Comparison of ENCODE assay signal across 10 mouse cellular contexts in genomic region chr6:114076560-114076959, GRCm38 (mm10). TPM values are rescaled to one million over a fixed set of nuclear protein-coding genes. Genes with fewer than 3 reads are reported as not detected.
DNase-seq lines count a peak whose midpoint lies in the region; ATAC-seq and TF ChIP-seq lines count a peak whose summit lies in the region.
"Had no signal": no experiment of that assay in that cellular context is flagged by ENCODE, and none has a peak within 500 bp of the region (broad histone marks: within the 10 kb centered on the region; RNA-seq: fewer than 3 reads in every experiment).

No protein-coding gene starts in this region.

- no peak for DNase-seq in liver, embryonic 14.5 days (ENCODE audit: low read depth in 3 of 3, low spot score in 3 of 3)
- DNase-seq in liver, result no peak
- peak; percentile 24 for DNase-seq in brain, embryonic 18.5 days (ENCODE audit: low read depth, low spot score)
- peak; percentile 57 to 63 for DNase-seq in frontal cortex, postnatal 25 days (ENCODE audit: low spot score in 2 of 2)
- DNase-seq in layer of hippocampus, postnatal 10 days (ENCODE audit: low spot score in 2 of 2), result peak; percentile 74 to 77
- peak; percentile 82 for DNase-seq in retina, postnatal 1 day
- no peak for DNase-seq in gastrocnemius, postnatal 36 days

- no peak for ATAC-seq in liver, embryonic 14.5 days (ENCODE audit: insufficient read depth)
- ATAC-seq in erythroid progenitor cell, adult 5-6 weeks (replicated peaks; ENCODE audit: low FRiP score, poor library complexity, severe bottlenecking), result no peak

- H3K4me2 ChIP-seq in liver, embryonic 14.5 days (ENCODE audit: low read depth), result no peak overlapping the region
- H3K4me2 ChIP-seq: heart, embryonic 15.5 days had no signal

- no peak overlapping the region for H3K27ac ChIP-seq in liver, embryonic 14.5 days
- H3K27ac ChIP-seq: heart, embryonic 15.5 days had no signal

- TF ChIP-seq EP300 in liver, embryonic 14.5 days (IDR thresholded peaks at IDR 0.05; ENCODE audit: low read depth), result no peak

- H3K9me3 ChIP-seq in liver, embryonic 14.5 days (ENCODE audit: control insufficient read depth, low read length), result no peaks in the 10 kb centered on the region
- H3K9me3 ChIP-seq: heart, embryonic 15.5 days had no signal

- 63% methylated on average over 3 of the region's 3 CpGs for WGBS in liver, embryonic 14.5 days (ENCODE audit: insufficient replicate concordance)

- no peak overlapping the region for H3K9ac ChIP-seq in liver, embryonic 14.5 days (replicated peaks)
- H3K9ac ChIP-seq: heart, embryonic 15.5 days had no signal

- no peak overlapping the region for H3K4me3 ChIP-seq in liver, embryonic 14.5 days (ENCODE audit: insufficient read depth in 1 of 2, low read depth in 2 of 2, low read length in 2 of 2)
- H3K4me3 ChIP-seq: heart, embryonic 15.5 days had no signal

- TF ChIP-seq CTCF in liver, embryonic 14.5 days (IDR thresholded peaks at IDR 0.05; ENCODE audit: low read depth), result peak; percentile 26; the same call in 1 of the 2 replicates

- H3K4me1 ChIP-seq in liver, embryonic 14.5 days (replicated peaks; ENCODE audit: control insufficient read depth in 2 of 2, insufficient read depth in 2 of 2, low read length in 1 of 2), result no peaks in the 10 kb centered on the region
- H3K4me1 ChIP-seq: heart, embryonic 15.5 days had no signal

- H3K27me3 ChIP-seq in liver, embryonic 14.5 days (ENCODE audit: control insufficient read depth, insufficient read depth, low read length), result no peaks in the 10 kb centered on the region

- no peaks in the 10 kb centered on the region for H3K36me3 ChIP-seq in liver, embryonic 14.5 days (replicated peaks; ENCODE audit: control insufficient read depth, insufficient read depth, low read depth)
- H3K36me3 ChIP-seq: heart, embryonic 15.5 days had no signal

- intact Hi-C loops in gastrocnemius, postnatal 36 days (cut with DNase I), result no loop called here

RNA-seq across cellular contexts. Expression of gene Atp2b2, which starts 34.1 kb away (rescaled TPM):
- polyA plus RNA-seq in liver, embryonic 14.5 days (2012; rRNA removed), result 0.55 TPM in 2 replicates
- polyA plus RNA-seq in liver, embryonic 14.5 days (2014; fragmentation: Nextera tagmentation; extraction: Ambion mirVana), result 0.90 and 0.91 TPM in 2 replicates
- 100 to 1,000 TPM; 243 to 256 TPM for total RNA-seq in layer of hippocampus, postnatal 10 days (2021)
- under 1 TPM; 0.13 to 0.17 TPM for total RNA-seq in gastrocnemius, postnatal 36 days (2021)
- total RNA-seq in erythroid progenitor cell, adult 5-6 weeks (2015; ENCODE audit: low replicate concordance), result not detected in 2 replicates
- not detected in 2 replicates for total RNA-seq in erythroid progenitor cell, adult 5-6 weeks (2017; ENCODE audit: low replicate concordance)
- total RNA-seq: neutrophil, adult 5-6 weeks had no signal

RNA-seq across cellular contexts. Expression of gene Slc6a11, which starts 54.5 kb away (rescaled TPM):
- polyA plus RNA-seq in liver, embryonic 14.5 days (2012; rRNA removed), result 0.01 and 0.02 TPM in 2 replicates
- polyA plus RNA-seq in liver, embryonic 14.5 days (2014; fragmentation: Nextera tagmentation; extraction: Ambion mirVana), result not detected in 2 replicates
- total RNA-seq in layer of hippocampus, postnatal 10 days (2021), result 100 to 1,000 TPM; 154 to 167 TPM
- total RNA-seq in gastrocnemius, postnatal 36 days (2021), result under 1 TPM; 0.05 to 0.08 TPM
- not detected in 2 replicates for total RNA-seq in erythroid progenitor cell, adult 5-6 weeks (2015; ENCODE audit: low replicate concordance)
- not detected in 2 replicates for total RNA-seq in erythroid progenitor cell, adult 5-6 weeks (2017; ENCODE audit: low replicate concordance)
- total RNA-seq: neutrophil, adult 5-6 weeks had no signal

Comparison
In these comparisons a context has a peak if more than half of its experiments do, and no peak if none do; other contexts are left out.
1. DNase-seq: peak in brain, embryonic 18.5 days (single experiment), frontal cortex, postnatal 25 days (2 of 2), layer of hippocampus, postnatal 10 days (2 of 2) and retina, postnatal 1 day (single experiment); none in liver, embryonic 14.5 days (0 of 3), liver (single experiment) and gastrocnemius, postnatal 36 days (0 of 2).
2. RNA of gene Atp2b2, which starts 34.1 kb away (total RNA-seq): 243 to 256 TPM in layer of hippocampus, postnatal 10 days; 0.13 to 0.17 TPM in gastrocnemius, postnatal 36 days and not detected in erythroid progenitor cell, adult 5-6 weeks; every median in the first group is over 100 times any median in the second.
3. RNA of gene Slc6a11, which starts 54.5 kb away (total RNA-seq): 154 to 167 TPM in layer of hippocampus, postnatal 10 days; 0.05 to 0.08 TPM in gastrocnemius, postnatal 36 days and not detected in erythroid progenitor cell, adult 5-6 weeks; every median in the first group is over 100 times any median in the second.